Mouse (Mus musculus) T-helper 2 cell (primary cell): ENCODE measurements around the gene BC061237.
"Not testable (repeated sequence)": the region's sequence is repeated elsewhere in the genome, so short reads cannot be mapped to it uniquely, and the experiment has no call there.

Source experiments
- in situ Hi-C: fragments of 300-600 bp; cut with MboI, MseI; formaldehyde crosslinking; loops from one replicate; pipeline ENCODE4 v1.15.1; 2025; ENCODE audit warnings: high pct_unique_total_duplicates

BC061237 gene

DNA sequence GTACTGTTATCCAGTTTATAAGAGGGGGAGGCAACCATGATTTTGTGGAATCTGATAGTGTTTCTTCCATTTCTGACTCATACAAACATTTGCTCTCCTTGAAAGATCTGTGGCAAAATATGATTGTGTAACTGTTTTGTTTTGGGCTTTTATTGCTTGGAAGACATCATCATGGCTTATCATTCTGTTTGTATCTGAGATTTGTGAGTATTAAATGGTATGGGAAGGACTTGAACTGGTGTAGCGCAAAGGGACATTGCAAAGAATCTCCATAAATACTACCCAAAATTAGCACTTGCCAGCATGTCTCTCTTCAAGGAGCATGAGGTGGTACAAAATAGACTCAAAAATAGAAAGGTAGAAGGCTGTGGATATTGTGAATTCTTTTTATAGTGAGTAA, at the start of gene BC061237:
TSS of gene BC061237 (plus strand) at position 301 of the 400 bp plus-strand sequence.
- in situ Hi-C loops = not testable (repeated sequence)

DNA sequence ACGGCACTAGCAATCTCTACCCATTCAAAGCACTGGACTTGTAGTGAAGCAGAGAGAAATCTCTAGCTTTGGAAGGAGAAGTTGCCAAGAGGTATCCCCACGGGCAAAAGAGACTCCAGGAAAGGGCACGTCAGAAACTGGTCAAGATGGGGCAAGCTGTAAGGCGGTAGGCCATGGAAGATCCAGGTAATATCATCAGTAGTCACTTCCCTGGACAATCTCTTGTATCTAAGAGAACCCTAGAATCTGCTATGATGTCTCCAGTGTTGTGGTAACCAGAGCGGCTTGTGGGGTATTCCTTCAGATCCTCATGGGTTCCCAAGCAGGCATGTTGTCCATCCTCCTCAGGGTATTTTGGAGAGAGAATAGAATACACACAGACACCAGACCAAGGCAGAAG, 25.7 kb downstream of the BC061237 start, which contains the start of gene Gm17093:
TSS of gene Gm17093 (plus strand) at position 301 of the 400 bp plus-strand sequence.
- in situ Hi-C loops = not testable (repeated sequence)

- in situ Hi-C loops = not testable (repeated sequence)
These were observed 55.7 kb downstream of the BC061237 start for GRCm38 (mm10) chr14:44547961-44548360.
